Mouse (Mus musculus): Measurements from ENCODE around the gene Hes6. TPM values are rescaled to one million over a fixed set of nuclear protein-coding genes. Genes with fewer than 3 reads are reported as not detected.

Gene Hes6
- polyA plus RNA-seq, 1 experiment from 2014 or later: 100 TPM

DNA sequence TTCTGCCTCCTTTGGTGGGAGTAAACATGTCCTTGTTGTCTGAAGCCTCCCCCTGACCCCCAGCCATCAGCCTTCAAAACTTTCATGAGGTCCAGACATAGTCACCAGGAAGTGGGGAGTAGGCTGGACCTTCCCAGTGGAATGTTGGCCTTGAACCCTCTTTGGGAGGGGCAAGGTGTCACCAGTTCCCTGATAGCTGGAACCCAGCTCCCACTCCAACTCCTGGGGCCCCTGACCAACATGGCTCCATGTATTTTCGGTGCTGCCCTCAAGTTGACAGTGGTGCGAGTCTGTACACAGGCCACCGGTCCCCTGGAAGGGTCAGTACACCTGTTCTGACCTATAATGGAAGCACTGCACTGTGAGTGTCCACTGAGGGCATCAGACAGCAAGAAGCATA, 46.5 kb downstream of the Hes6 start:
- no peak overlapping the region for H3K4me3 ChIP-seq (ENCODE audit: low read depth, low read length)
- WGBS: 98% methylated on average over 3 of the region's 3 CpGs
- H3K9me3 ChIP-seq (ENCODE audit: control insufficient read depth, low read length): no peaks in the 10 kb centered on the region
- no peak overlapping the region for H3K4me2 ChIP-seq (ENCODE audit: low read depth, low read length)
- ATAC-seq (ENCODE audit: low read depth): no peak
- no peak overlapping the region for H3K27ac ChIP-seq (ENCODE audit: low read depth, low read length)
- H3K4me1 ChIP-seq (ENCODE audit: control insufficient read depth, insufficient read depth, low read length): no peaks in the 10 kb centered on the region
- H3K36me3 ChIP-seq (ENCODE audit: control insufficient read depth, insufficient read depth, low read length): peaks cover 10% of the 10 kb centered on the region
- H3K9ac ChIP-seq (replicated peaks; ENCODE audit: low read depth, low read length): no peak overlapping the region
- peaks cover 5% of the 10 kb centered on the region; the same call in 1 of the 2 replicates for H3K27me3 ChIP-seq (ENCODE audit: control insufficient read depth, insufficient read depth, low read length)

DNA sequence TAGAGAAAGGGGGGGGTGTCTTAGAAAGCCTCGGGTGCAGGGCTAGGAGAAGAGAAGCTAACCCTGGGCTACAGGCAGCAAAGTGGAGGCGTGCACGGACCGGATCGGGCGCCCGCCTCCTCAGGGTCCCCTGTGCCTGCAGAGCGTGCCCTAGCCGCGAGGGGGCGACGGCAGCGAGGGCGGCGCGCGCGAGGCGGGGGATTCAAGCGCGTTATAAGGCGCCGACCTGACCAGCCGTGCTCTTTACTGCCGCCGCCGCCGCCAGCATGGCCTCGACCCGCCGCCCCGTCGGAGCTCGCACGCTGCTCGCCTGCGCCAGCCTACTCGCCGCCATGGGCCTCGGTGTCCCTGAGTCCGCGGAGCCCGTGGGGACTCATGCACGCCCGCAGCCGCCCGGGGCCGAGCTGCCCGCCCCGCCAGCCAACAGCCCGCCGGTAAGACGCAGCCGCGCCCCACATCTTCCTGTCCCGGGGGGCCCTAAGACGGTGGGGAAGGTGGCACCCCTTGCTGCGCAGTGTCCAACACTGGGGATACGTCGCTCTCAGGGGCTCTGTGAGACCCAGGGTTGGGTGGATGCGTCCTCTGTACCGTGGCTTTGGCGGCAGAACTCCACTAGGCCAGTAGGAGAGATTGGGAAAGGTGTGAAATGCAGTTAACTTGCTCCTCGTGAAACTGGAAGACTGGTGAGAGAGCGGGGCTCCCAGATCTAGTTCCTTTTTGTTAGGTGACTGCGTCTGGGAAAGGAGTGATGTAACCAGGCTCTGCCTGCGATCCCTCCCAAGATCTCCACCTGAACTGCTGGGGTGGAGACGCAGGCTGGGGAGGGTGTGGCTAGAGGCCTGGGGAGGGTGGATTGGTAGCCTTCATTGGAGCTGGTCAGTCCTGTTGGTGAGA, 47.4 kb downstream of the Hes6 start, which contains the start of gene Erfe:
Erfe (plus strand) TSS at position 216 of the 894 bp plus-strand sequence.
- Histone ChIP-seq H3K4me1 (ENCODE audit: control insufficient read depth, insufficient read depth, low read length) (no peaks in the 10 kb centered on the region), H3K4me2 (ENCODE audit: low read depth, low read length) (peak within 1 kb of the TSS; percentile 51), H3K9ac (replicated peaks; ENCODE audit: low read depth, low read length) (no peak within 1 kb of the TSS), H3K27ac (ENCODE audit: low read depth, low read length) (no peak within 1 kb of the TSS), H3K27me3 (ENCODE audit: control insufficient read depth, insufficient read depth, low read length) (peaks cover 5% of the 10 kb centered on the region; the same call in 1 of the 2 replicates), H3K4me3 (ENCODE audit: low read depth, low read length) (peak within 1 kb of the TSS; percentile 21), H3K36me3 (ENCODE audit: control insufficient read depth, insufficient read depth, low read length) (peaks cover 4% of the 10 kb centered on the region), H3K9me3 (ENCODE audit: control insufficient read depth, low read length) (no peaks in the 10 kb centered on the region)
- WGBS: under 1% methylated on average over 52 of the region's 68 CpGs
- ATAC-seq (ENCODE audit: low read depth): peak; percentile 54; the same call in 1 of the 2 replicates

DNA sequence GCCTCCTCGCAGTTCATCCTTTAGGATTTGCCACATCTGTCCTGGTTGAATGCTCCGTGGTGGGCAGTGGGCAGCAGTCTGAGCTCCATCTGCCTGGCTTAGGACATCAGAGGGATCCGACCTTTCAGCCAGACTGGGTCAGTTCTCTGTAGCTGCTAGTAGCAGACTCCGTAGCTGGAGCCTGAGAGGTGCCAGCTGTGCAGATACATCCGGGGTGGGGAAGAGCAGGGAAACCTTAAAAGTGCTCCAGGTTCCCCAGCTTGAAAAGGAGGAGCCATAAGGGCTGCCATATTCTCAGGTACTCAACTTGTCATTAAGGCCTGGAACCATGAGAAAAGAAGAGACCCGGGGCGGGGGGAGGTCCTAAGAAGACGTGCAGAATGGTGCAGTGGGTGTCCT, 48.0 kb downstream of the Hes6 start:
- H3K4me1 ChIP-seq (ENCODE audit: control insufficient read depth, insufficient read depth, low read length): no peaks in the 10 kb centered on the region
- H3K4me3 ChIP-seq (ENCODE audit: low read depth, low read length): peak overlapping the region; percentile 21; the same call in 1 of the 2 replicates
- 29% methylated on average over 8 of the region's 8 CpGs for WGBS
- H3K27me3 ChIP-seq (ENCODE audit: control insufficient read depth, insufficient read depth, low read length): peaks cover 5% of the 10 kb centered on the region; the same call in 1 of the 2 replicates
- no peak for ATAC-seq (ENCODE audit: low read depth)
- H3K9me3 ChIP-seq (ENCODE audit: control insufficient read depth, low read length): no peaks in the 10 kb centered on the region
- H3K36me3 ChIP-seq (ENCODE audit: control insufficient read depth, insufficient read depth, low read length): no peaks in the 10 kb centered on the region; the same call in 1 of the 2 replicates
- H3K9ac ChIP-seq (replicated peaks; ENCODE audit: low read depth, low read length): no peak overlapping the region
- H3K4me2 ChIP-seq (ENCODE audit: low read depth, low read length): peak overlapping the region; percentile 51; the same call in 1 of the 2 replicates
- H3K27ac ChIP-seq (ENCODE audit: low read depth, low read length): no peak overlapping the region

DNA sequence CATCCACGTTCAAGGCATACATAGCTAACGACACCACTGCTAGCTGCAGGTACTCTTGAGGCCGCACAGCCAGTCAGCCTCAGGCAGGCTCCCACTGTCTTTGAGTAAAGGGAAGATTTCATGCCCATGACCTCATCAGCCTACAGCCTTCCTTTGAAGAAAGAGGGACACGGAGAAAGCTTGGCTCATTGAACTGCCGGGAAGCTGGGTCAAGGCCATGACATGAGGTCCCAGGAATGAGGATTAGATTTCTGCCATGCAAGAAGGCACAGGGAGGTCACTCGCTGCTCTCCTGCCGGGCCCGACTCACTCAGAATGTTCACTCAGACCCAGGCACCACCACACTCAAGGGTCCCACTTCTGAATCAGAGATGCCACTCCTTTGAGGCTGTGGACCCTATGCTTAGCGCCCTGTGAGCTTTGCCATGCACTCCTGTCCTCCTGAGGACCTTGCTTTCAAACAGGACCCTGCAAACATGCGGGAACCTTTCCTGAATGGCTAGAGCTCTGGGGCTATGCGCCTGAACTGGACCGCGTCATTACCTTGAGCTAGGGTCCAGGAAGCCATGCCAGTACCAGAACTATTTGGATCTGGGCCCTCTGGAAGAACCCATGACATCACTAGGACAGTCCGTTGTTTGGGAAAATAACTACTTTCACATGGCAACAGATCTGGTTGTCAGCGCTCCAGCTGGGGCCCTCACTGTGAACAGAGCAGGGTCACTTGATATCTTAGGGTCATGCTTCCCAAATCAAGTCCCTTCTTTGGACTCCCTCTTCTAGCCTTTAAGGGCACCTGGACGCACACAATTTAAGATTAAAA, 48.8 kb downstream of the Hes6 start:
- H3K4me1 ChIP-seq (ENCODE audit: control insufficient read depth, insufficient read depth, low read length): no peaks in the 10 kb centered on the region
- no peak overlapping the region for H3K9ac ChIP-seq (replicated peaks; ENCODE audit: low read depth, low read length)
- H3K27ac ChIP-seq (ENCODE audit: low read depth, low read length): no peak overlapping the region
- 95% methylated on average over 16 of the region's 16 CpGs for WGBS
- no peaks in the 10 kb centered on the region for H3K9me3 ChIP-seq (ENCODE audit: control insufficient read depth, low read length)
- H3K36me3 ChIP-seq (ENCODE audit: control insufficient read depth, insufficient read depth, low read length): no peaks in the 10 kb centered on the region; the same call in 1 of the 2 replicates
- no peak overlapping the region for H3K4me2 ChIP-seq (ENCODE audit: low read depth, low read length)
- no peak overlapping the region for H3K4me3 ChIP-seq (ENCODE audit: low read depth, low read length)
- no peak for ATAC-seq (ENCODE audit: low read depth)
- peaks cover 5% of the 10 kb centered on the region; the same call in 1 of the 2 replicates for H3K27me3 ChIP-seq (ENCODE audit: control insufficient read depth, insufficient read depth, low read length)

DNA sequence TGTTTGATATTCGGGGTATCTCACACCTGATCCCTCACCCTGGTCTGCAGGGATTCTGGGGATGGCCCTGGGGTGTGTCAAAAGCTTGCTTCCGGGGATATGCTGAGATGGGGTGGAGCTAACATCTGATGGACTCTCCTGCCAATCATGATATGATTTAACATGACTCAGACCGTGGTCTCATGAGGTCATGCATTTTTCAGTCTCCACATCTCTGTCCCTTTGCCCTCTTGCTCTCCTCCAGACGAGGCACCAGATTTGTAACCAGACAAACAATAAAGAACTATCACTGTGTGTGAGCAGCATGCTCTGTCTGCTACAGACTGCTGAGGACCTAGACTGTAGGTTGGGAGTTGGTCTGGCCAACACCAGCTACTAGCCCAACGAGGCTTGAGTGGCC, 51.7 kb downstream of the Hes6 start:
- no peaks in the 10 kb centered on the region for H3K4me1 ChIP-seq (ENCODE audit: control insufficient read depth, insufficient read depth, low read length)
- H3K9ac ChIP-seq (replicated peaks; ENCODE audit: low read depth, low read length): no peak overlapping the region
- 82% methylated on average over 5 of the region's 5 CpGs for WGBS
- no peaks in the 10 kb centered on the region for H3K36me3 ChIP-seq (ENCODE audit: control insufficient read depth, insufficient read depth, low read length)
- H3K4me2 ChIP-seq (ENCODE audit: low read depth, low read length): no peak overlapping the region
- no peak overlapping the region for H3K4me3 ChIP-seq (ENCODE audit: low read depth, low read length)
- no peaks in the 10 kb centered on the region for H3K9me3 ChIP-seq (ENCODE audit: control insufficient read depth, low read length)
- no peak overlapping the region for H3K27ac ChIP-seq (ENCODE audit: low read depth, low read length)
- peaks cover 2% of the 10 kb centered on the region; the same call in 1 of the 2 replicates for H3K27me3 ChIP-seq (ENCODE audit: control insufficient read depth, insufficient read depth, low read length)
- ATAC-seq (ENCODE audit: low read depth): no peak

Other genes with a start within 250 kb of the Hes6 start
- gene Ramp1, start 234.2 kb downstream of the Hes6 start, polyA plus RNA-seq (2014; fragmentation: Nextera tagmentation; extraction: Ambion mirVana): 8.3 and 15.8 TPM in 2 replicates
- gene Ube2f, start 163.7 kb downstream of the Hes6 start, polyA plus RNA-seq (2014; fragmentation: Nextera tagmentation; extraction: Ambion mirVana): 60.2 and 61.9 TPM in 2 replicates
- gene Scly, start 115.7 kb downstream of the Hes6 start, polyA plus RNA-seq (2014; fragmentation: Nextera tagmentation; extraction: Ambion mirVana): 8.4 and 11.6 TPM in 2 replicates
- gene Espnl, start 92.0 kb downstream of the Hes6 start, polyA plus RNA-seq (2014; fragmentation: Nextera tagmentation; extraction: Ambion mirVana): 0.10 and 0.11 TPM in 2 replicates
- gene Klhl30, start 63.0 kb downstream of the Hes6 start, polyA plus RNA-seq (2014; fragmentation: Nextera tagmentation; extraction: Ambion mirVana): 0.17 TPM in 1 of 2 replicates, not detected in the other
- 0.17 TPM in 1 of 2 replicates, not detected in the other for gene Erfe, start 47.6 kb downstream of the Hes6 start, polyA plus RNA-seq (2014; fragmentation: Nextera tagmentation; extraction: Ambion mirVana)
- 145 and 150 TPM in 2 replicates for gene Ilkap, start 15.2 kb downstream of the Hes6 start, polyA plus RNA-seq (2014; fragmentation: Nextera tagmentation; extraction: Ambion mirVana)
- gene Per2, start 45.3 kb upstream of the Hes6 start, polyA plus RNA-seq (2014; fragmentation: Nextera tagmentation; extraction: Ambion mirVana): 3.7 and 7.5 TPM in 2 replicates
- gene Traf3ip1, start 80.6 kb upstream of the Hes6 start, polyA plus RNA-seq (2014; fragmentation: Nextera tagmentation; extraction: Ambion mirVana): 7.7 and 8.7 TPM in 2 replicates
- 14.4 and 20.0 TPM in 2 replicates for gene Asb1, start 126.5 kb upstream of the Hes6 start, polyA plus RNA-seq (2014; fragmentation: Nextera tagmentation; extraction: Ambion mirVana)